Comparison of ENCODE assay signal across 11 mouse cellular contexts in genomic region chr7:89397837-89398534, GRCm38 (mm10).
"Had no signal": no experiment of that assay in that cellular context is flagged by ENCODE, and none has a peak within 500 bp of the region (broad histone marks: within the 10 kb centered on the region; RNA-seq: fewer than 3 reads in every experiment).

No protein-coding gene starts in this region.

- H3K4me1 ChIP-seq: neural tube, embryonic 12.5 days had no signal

- H3K27me3 ChIP-seq: hindbrain, embryonic 15.5 days; neural tube, embryonic 12.5 days had no signal

- H3K9ac ChIP-seq: hindbrain, embryonic 15.5 days; midbrain, embryonic 13.5 days; neural tube, embryonic 12.5 days had no signal

- H3K27ac ChIP-seq: hindbrain, embryonic 15.5 days; left cerebral cortex, adult 2 months; limb, embryonic 10.5 days; midbrain, embryonic 13.5 days; neural tube, embryonic 12.5 days had no signal

- H3K4me2 ChIP-seq: hindbrain, embryonic 15.5 days; midbrain, embryonic 13.5 days; neural tube, embryonic 12.5 days had no signal

- DNase-seq: kidney, adult 18-20 months; kidney, postnatal 25 days; lung, adult 18-20 months; right cerebral cortex, postnatal 25 days; thymus, adult 2 months; thymus, postnatal 25 days had no signal

- H3K36me3 ChIP-seq: hindbrain, embryonic 15.5 days; limb, embryonic 10.5 days; midbrain, embryonic 13.5 days; neural tube, embryonic 12.5 days had no signal

- ATAC-seq: midbrain, embryonic 13.5 days had no signal

- H3K9me3 ChIP-seq: hindbrain, embryonic 15.5 days; limb, embryonic 10.5 days; midbrain, embryonic 13.5 days; neural tube, embryonic 12.5 days had no signal

- H3K4me3 ChIP-seq: hindbrain, embryonic 15.5 days; left cerebral cortex, adult 2 months; limb, embryonic 10.5 days; midbrain, embryonic 13.5 days; neural tube, embryonic 12.5 days had no signal
